Mouse (Mus musculus) MEL (cell line): ENCODE data around the gene Arid1b. TPM values are rescaled to one million over a fixed set of nuclear protein-coding genes. Genes with fewer than 3 reads are reported as not detected.

Experiments used
- DNase-seq: peaks from one replicate; pipeline ENCODE4 v3.0.0; 2011; ENCODE audit warnings: low read depth, low spot score
- H3K27ac ChIP-seq: 2 replicates; pipeline ENCODE4 v1.5.1; 2012; ENCODE audit warnings: low read depth, mild to moderate bottlenecking, control low read depth, low read length, moderate library complexity; ENCODE audit not compliant: control insufficient read depth
- H3K27me3 ChIP-seq, 2 experiments: fragments of 150-350 bp in 1 of 2; sonication (generic) in 1 of 2; 2 replicates each; pipeline ENCODE4 v1.6.1; 2012; ENCODE audit warnings: low read length in 2 of 2, mild to moderate bottlenecking in 2 of 2, improper control_type of control experiment in 1 of 2, moderate library complexity in 1 of 2; ENCODE audit not compliant: insufficient read depth in 2 of 2, control insufficient read depth in 1 of 2
- H3K36me3 ChIP-seq, 2 experiments: 2 replicates each; pipeline ENCODE4 v1.6.1; 2012 to 2014; ENCODE audit warnings: low read length in 2 of 2, improper control_type of control experiment in 1 of 2, inconsistent platforms in 1 of 2, mild to moderate bottlenecking in 1 of 2; ENCODE audit not compliant: insufficient read depth in 2 of 2, control insufficient read depth in 1 of 2
- H3K4me1 ChIP-seq, 2 experiments: fragments of 150-350 bp in 1 of 2; sonication (generic) in 1 of 2; 2 replicates each; pipeline ENCODE4 v1.6.1; 2012; ENCODE audit warnings: low read length in 2 of 2, improper control_type of control experiment in 1 of 2, mild to moderate bottlenecking in 1 of 2; ENCODE audit not compliant: insufficient read depth in 2 of 2, control insufficient read depth in 1 of 2
- H3K4me3 ChIP-seq, 2 experiments: fragments of 150-350 bp in 1 of 2; sonication (generic) in 1 of 2; 2 replicates each; pipeline ENCODE4 v1.5.1; 2012; ENCODE audit warnings: low read depth in 2 of 2, low read length in 2 of 2, mild to moderate bottlenecking in 2 of 2, moderate library complexity in 2 of 2, control low read depth in 1 of 2, improper control_type of control experiment in 1 of 2; ENCODE audit not compliant: control insufficient read depth in 1 of 2, insufficient read depth in 1 of 2
- H3K79me2 ChIP-seq: 2 replicates; pipeline ENCODE4 v1.6.1; 2012; ENCODE audit warnings: mild to moderate bottlenecking, low read length, moderate library complexity; ENCODE audit not compliant: control insufficient read depth, poor library complexity, insufficient read depth
- H3K9ac ChIP-seq: 2 replicates; pipeline ENCODE4 v1.6.1; 2012; ENCODE audit warnings: low read depth, mild to moderate bottlenecking, control low read depth, low read length, moderate library complexity; ENCODE audit not compliant: control insufficient read depth, poor library complexity, severe bottlenecking
- H3K9me3 ChIP-seq: fragments of 150-350 bp; sonication (generic); replicated peaks from 2 replicates; pipeline ENCODE4 v1.6.1; 2012; ENCODE audit warnings: mild to moderate bottlenecking, low read length, improper control_type of control experiment, moderate library complexity; ENCODE audit not compliant: insufficient read depth
- CHD2 ChIP-seq: IDR thresholded peaks from 2 replicates; pipeline ENCODE4 v1.6.1; 2011; ENCODE audit warnings: low read length, improper control_type of control experiment
- E2F4 ChIP-seq: IDR thresholded peaks from 2 replicates; pipeline ENCODE4 v1.6.1; 2011; ENCODE audit warnings: low read depth, low read length, improper control_type of control experiment, borderline replicate concordance
- ELF1 ChIP-seq: IDR thresholded peaks from 2 replicates; pipeline ENCODE4 v1.6.1; 2014; ENCODE audit warnings: low read depth, mild to moderate bottlenecking, inconsistent platforms, low read length, improper control_type of control experiment, moderate library complexity
- ETS1 ChIP-seq: IDR thresholded peaks from 2 replicates; pipeline ENCODE4 v1.6.1; 2012; ENCODE audit warnings: low read depth, mild to moderate bottlenecking, inconsistent platforms, low read length, improper control_type of control experiment, moderate library complexity
- GABPA ChIP-seq: IDR thresholded peaks from 2 replicates; pipeline ENCODE4 v1.6.1; 2012; ENCODE audit warnings: low read depth, mild to moderate bottlenecking, inconsistent platforms, low read length, improper control_type of control experiment, moderate library complexity
- GATA1 ChIP-seq: IDR thresholded peaks from 2 replicates; pipeline ENCODE4 v1.6.1; 2011; ENCODE audit warnings: low read depth, low read length, improper control_type of control experiment
- HCFC1 ChIP-seq: IDR thresholded peaks from 2 replicates; pipeline ENCODE4 v1.6.1; 2012; ENCODE audit warnings: low read depth, mild to moderate bottlenecking, inconsistent platforms, low read length, improper control_type of control experiment, moderate library complexity
- KAT2A ChIP-seq: conservative IDR thresholded peaks from 2 replicates; pipeline ENCODE4 v1.6.1; 2012; ENCODE audit warnings: low read depth, low read length, improper control_type of control experiment, inconsistent platforms
- MAFK ChIP-seq: IDR thresholded peaks from 2 replicates; pipeline ENCODE4 v1.6.1; 2011; ENCODE audit warnings: low read depth, mild to moderate bottlenecking, low read length, improper control_type of control experiment, borderline replicate concordance
- MAZ ChIP-seq: IDR thresholded peaks from 2 replicates; pipeline ENCODE4 v1.6.1; 2012; ENCODE audit warnings: low read depth, mild to moderate bottlenecking, inconsistent platforms, low read length, improper control_type of control experiment
- MXI1 ChIP-seq: IDR thresholded peaks from 2 replicates; pipeline ENCODE4 v1.6.1; 2011; ENCODE audit warnings: mild to moderate bottlenecking, low read depth, low read length, improper control_type of control experiment
- MYB ChIP-seq: IDR thresholded peaks from 2 replicates; pipeline ENCODE4 v1.6.1; 2011; ENCODE audit warnings: mild to moderate bottlenecking, low read depth, low read length, improper control_type of control experiment
- POLR2A ChIP-seq, 2 experiments: IDR thresholded peaks; 2 replicates each; pipeline ENCODE4 v1.6.1; 2011 to 2012; ENCODE audit warnings: low read length in 2 of 2, mild to moderate bottlenecking in 2 of 2, control low read depth in 1 of 2, improper control_type of control experiment in 1 of 2, low read depth in 1 of 2, moderate library complexity in 1 of 2; ENCODE audit not compliant: control insufficient read depth in 1 of 2, insufficient read depth in 1 of 2, poor library complexity in 1 of 2
- POLR2AphosphoS2 ChIP-seq: IDR thresholded peaks from 2 replicates; pipeline ENCODE4 v1.6.1; 2011; ENCODE audit warnings: low read length, improper control_type of control experiment
- RAD21 ChIP-seq: IDR thresholded peaks from 2 replicates; pipeline ENCODE4 v1.6.1; 2011; ENCODE audit warnings: mild to moderate bottlenecking, low read depth, low read length, improper control_type of control experiment
- RCOR1 ChIP-seq: IDR thresholded peaks from 2 replicates; pipeline ENCODE4 v1.6.1; 2012; ENCODE audit warnings: low read depth, mild to moderate bottlenecking, inconsistent platforms, low read length, improper control_type of control experiment
- SMC3 ChIP-seq: IDR thresholded peaks from 2 replicates; pipeline ENCODE4 v1.6.1; 2011; ENCODE audit warnings: low read depth, low read length, improper control_type of control experiment
- TAL1 ChIP-seq: IDR thresholded peaks from 2 replicates; pipeline ENCODE4 v1.6.1; 2012; ENCODE audit warnings: mild to moderate bottlenecking, inconsistent platforms, low read length, moderate library complexity, mixed read lengths
- USF1 ChIP-seq: IDR thresholded peaks from 2 replicates; pipeline ENCODE4 v1.6.1; 2014; ENCODE audit warnings: low read depth, mild to moderate bottlenecking, inconsistent platforms, low read length, improper control_type of control experiment, moderate library complexity
- ZC3H11A ChIP-seq: IDR thresholded peaks from 2 replicates; pipeline ENCODE4 v1.6.1; 2012; ENCODE audit warnings: low read depth, mild to moderate bottlenecking, inconsistent platforms, low read length, improper control_type of control experiment
- ZKSCAN1 ChIP-seq: IDR thresholded peaks from 2 replicates; pipeline ENCODE4 v1.6.1; 2012; ENCODE audit warnings: low read depth, mild to moderate bottlenecking, inconsistent platforms, low read length, improper control_type of control experiment, moderate library complexity
- ZMIZ1 ChIP-seq: IDR thresholded peaks from 2 replicates; pipeline ENCODE4 v1.6.1; 2012; ENCODE audit warnings: low read depth, mild to moderate bottlenecking, inconsistent platforms, low read length, improper control_type of control experiment, moderate library complexity
- polyA plus RNA-seq, 2 experiments: library from polyadenylated mRNA; stranded (reverse) in 1 of 2; unstranded in 1 of 2; fragments of >175 nt in 1 of 2; fragments of >200 nt in 1 of 2; gene quantifications; 2 replicates each; pipeline versions ENCODE4 v1.2.1 to v1.2.4; 2012; ENCODE audit warnings: low replicate concordance in 2 of 2, low read depth in 1 of 2; ENCODE audit not compliant: insufficient read length in 2 of 2, insufficient read depth in 1 of 2, missing spikeins in 1 of 2
- total RNA-seq: library from RNA; depleted of rRNA; stranded (reverse); fragments of 300-350 nt; gene quantifications from 2 replicates; pipeline ENCODE4 v1.2.3, GENCODE M21; 2012

Arid1b gene
- total and polyA plus RNA-seq, 3 experiments, result 13.4 to 17.4 TPM; not detected in 1

DNA sequence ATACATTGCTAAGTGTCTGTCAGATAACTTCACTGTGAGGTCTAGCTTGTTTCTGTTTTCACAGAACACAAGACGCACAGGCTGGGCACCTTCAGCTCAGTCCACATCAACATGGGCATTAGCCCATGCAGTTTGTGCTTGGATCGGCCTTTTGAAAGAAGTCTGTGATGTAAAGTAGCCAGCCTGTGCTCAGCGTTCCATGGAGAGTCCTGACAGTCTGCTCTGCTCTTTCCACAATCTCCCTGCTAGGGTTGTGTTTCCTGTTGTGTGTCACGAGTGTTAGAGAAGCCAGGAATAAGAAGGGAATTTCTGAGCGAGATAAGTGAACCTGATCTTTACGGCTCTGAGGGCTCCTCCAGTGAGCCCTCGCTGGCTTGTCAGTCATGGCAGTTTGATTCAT lies 184.9 kb downstream of the Arid1b start:
- Histone ChIP-seq H3K4me1 (no peaks in the 10 kb centered on the region), H3K9ac (no peak overlapping the region), H3K27ac (no peak overlapping the region), H3K27me3 (no peaks in the 10 kb centered on the region), H3K9me3 (no peaks in the 10 kb centered on the region), H3K79me2 (0 out of 2 replicates have a peak, but pooled peaks cover 2% of the 10 kb centered on the region), H3K36me3 (no peaks in the 10 kb centered on the region), H3K4me3 (no peak overlapping the region)
- TF ChIP-seq CHD2 (no peak), ZMIZ1 (no peak), RAD21 (no peak), GATA1 (no peak), ETS1 (no peak), MAZ (no peak), SMC3 (no peak), MAFK (no peak), POLR2A (IDR thresholded peaks at IDR 0.05; ENCODE audit: control insufficient read depth in 1 of 2, insufficient read depth in 1 of 2, low read depth in 1 of 2, low read length in 2 of 2, poor library complexity in 1 of 2) (no peak), ZC3H11A (no peak), MYB (no peak)
- no peak for DNase-seq

DNA sequence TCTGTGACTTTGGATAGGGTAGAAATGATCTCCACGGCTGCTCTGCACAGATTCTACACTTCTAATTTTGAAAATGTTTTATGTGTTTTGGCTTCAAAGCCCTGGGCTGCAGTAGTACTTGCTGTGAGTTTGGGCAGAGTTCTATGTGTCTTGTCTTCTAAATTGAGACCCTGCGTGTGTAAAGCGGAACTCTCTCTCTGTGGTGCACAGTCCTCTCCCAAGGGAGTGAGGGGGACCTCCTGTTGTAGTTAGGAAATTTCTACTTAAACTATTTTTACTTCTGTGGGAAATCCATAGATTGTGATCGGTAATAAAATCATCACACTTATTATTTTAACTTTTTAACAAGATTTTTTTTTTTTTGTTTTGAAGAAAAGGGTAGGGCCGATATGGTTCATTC lies 185.3 kb downstream of the Arid1b start:
- DNase-seq, result no peak
- no peaks in the 10 kb centered on the region for H3K4me1 ChIP-seq

DNA sequence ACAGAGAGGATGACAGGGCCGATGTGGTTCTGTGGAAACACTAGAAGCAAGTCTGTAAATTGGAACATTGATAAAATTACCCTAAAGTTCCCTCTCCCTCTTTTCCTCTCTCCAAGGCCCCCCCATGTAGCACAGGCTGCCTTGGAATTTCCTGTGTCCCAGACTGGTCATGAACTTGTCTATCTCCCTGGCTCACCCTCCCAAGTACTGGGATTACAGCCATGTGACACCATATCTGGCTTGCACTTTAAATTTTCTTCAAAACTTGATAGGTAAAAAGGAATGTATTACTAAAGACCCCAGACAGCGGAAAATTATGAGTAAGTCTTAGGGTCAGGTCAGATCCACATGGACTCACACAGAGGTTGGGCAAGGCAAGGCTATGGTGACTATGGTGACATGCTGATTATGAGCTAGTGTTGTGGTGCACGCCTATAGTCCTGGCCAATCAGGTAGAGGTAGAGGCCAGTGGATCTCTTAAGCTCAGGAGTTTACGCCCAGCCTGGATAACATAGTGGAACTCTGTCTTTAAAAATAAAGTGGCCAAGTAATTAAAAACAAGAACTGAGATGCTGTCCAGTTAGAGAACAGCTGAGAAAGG lies 185.9 kb downstream of the Arid1b start:
- H3K9ac ChIP-seq, result no peak overlapping the region
- H3K79me2 ChIP-seq, result 0 out of 2 replicates have a peak, but pooled peaks cover 2% of the 10 kb centered on the region
- H3K9me3 ChIP-seq, result no peaks in the 10 kb centered on the region
- no peaks in the 10 kb centered on the region for H3K36me3 ChIP-seq
- H3K4me1 ChIP-seq, result no peaks in the 10 kb centered on the region
- no peaks in the 10 kb centered on the region for H3K27me3 ChIP-seq
- TF ChIP-seq ELF1 (no peak), USF1 (no peak), TAL1 (no peak), GABPA (no peak), POLR2AphosphoS2 (no peak), MAZ (no peak), HCFC1 (no peak), ZKSCAN1 (no peak), MYB (no peak), ZC3H11A (no peak)
- TF ChIP-seq, all 39 proteins: peak for 0
- DNase-seq, result no peak
- Histone ChIP-seq H3K27ac (no peak overlapping the region), H3K4me3 (no peak overlapping the region)

More for the DNA sequence above, 185.3 kb downstream of the Arid1b start:
- TF ChIP-seq E2F4 (no peak), RCOR1 (no peak), MXI1 (no peak), KAT2A (no peak)
- Histone ChIP-seq H3K36me3 (no peaks in the 10 kb centered on the region), H3K27me3 (no peaks in the 10 kb centered on the region), H3K4me3 (no peak overlapping the region), H3K79me2 (0 out of 2 replicates have a peak, but pooled peaks cover 2% of the 10 kb centered on the region), H3K9me3 (no peaks in the 10 kb centered on the region), H3K27ac (no peak overlapping the region), H3K9ac (no peak overlapping the region)
